Mouse (Mus musculus) liver, postnatal 0 days (tissue): ENCODE data around the gene Utf1.

Source experiments
- CTCF ChIP-seq: sonication (generic); IDR thresholded peaks from 2 replicates; pipeline ENCODE4 v1.5.1; 2016; ENCODE audit warnings: antibody characterized with exemption, low read depth
- EP300 ChIP-seq: IDR thresholded peaks from 2 replicates; pipeline ENCODE4 v1.6.1; 2016; ENCODE audit warnings: antibody characterized with exemption, low read depth, mild to moderate bottlenecking

DNA sequence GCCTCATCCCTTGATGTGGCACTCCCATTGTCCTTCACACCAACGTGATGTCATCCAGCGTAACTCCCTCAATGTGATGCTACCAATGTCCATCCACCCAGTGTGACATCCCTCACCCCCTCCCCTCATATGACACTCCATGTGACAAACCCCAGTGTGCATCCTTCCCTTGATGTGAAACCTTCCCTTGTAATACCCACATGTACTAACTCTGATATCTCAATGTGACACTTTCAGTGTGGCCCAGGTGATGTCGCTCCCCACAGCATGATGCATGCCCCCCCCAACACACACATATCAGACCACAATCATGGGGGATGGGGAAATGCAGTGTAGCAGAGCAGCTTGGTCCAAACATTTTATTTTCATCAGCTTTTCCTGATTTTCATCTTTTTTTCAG lies 13.1 kb downstream of the Utf1 start:
- TF ChIP-seq CTCF (no peak), EP300 (no peak)
